Mouse (Mus musculus): Measurements from ENCODE around the gene Nktr.

- no peak for TF ChIP-seq CTCF (IDR thresholded peaks at IDR 0.05; ENCODE audit: extremely low read depth, insufficient read depth, insufficient read length, insufficient replicate concordance)
- no peak for TF ChIP-seq POLR2A (IDR thresholded peaks at IDR 0.05; ENCODE audit: low read depth, low read length)
These were observed 10.2 kb upstream of the Nktr start for GRCm38 (mm10) chr9:121708506-121709486.
